Mouse (Mus musculus): ENCODE measurements at regions not wholly inside any gene's neighbourhood (a gene's known extent, or its start where the extent isn't known, plus 50 kb on each side); places are given as distances from the start of the nearest gene placed in this dataset.

GRCm38 (mm10) chr13:106738011-106738410 lies 198.7 kb downstream of the Ipo11 start:
- no peak for DNase-seq (ENCODE audit: low read depth)

GRCm38 (mm10) chr13:106734323-106734722 lies 202.4 kb downstream of the Ipo11 start:
- DNase-seq (ENCODE audit: low read depth) = no peak

- DNase-seq (ENCODE audit: low read depth) = no peak
Observed at GRCm38 (mm10) chr13:106732906-106733305, 203.9 kb downstream of the Ipo11 start.

GRCm38 (mm10) chr13:106723315-106723714 lies 213.4 kb downstream of the Ipo11 start:
- no peak for DNase-seq (ENCODE audit: low read depth)

GRCm38 (mm10) chr13:106721167-106721566 lies 215.6 kb downstream of the Ipo11 start:
- peak; percentile 6 for DNase-seq (ENCODE audit: low read depth)

GRCm38 (mm10) chr13:106715771-106716170 lies 221.0 kb downstream of the Ipo11 start:
- DNase-seq (ENCODE audit: low read depth) = peak; percentile 55

- DNase-seq (ENCODE audit: low read depth) = no peak
Observed at GRCm38 (mm10) chr13:106715234-106715633, 221.5 kb downstream of the Ipo11 start.

- DNase-seq (ENCODE audit: low read depth) = no peak
Observed at GRCm38 (mm10) chr13:106710580-106710979, 226.2 kb downstream of the Ipo11 start.

- DNase-seq (ENCODE audit: low read depth) = no peak
Observed at GRCm38 (mm10) chr13:106700376-106700775, 236.4 kb downstream of the Ipo11 start.

GRCm38 (mm10) chr13:106699957-106700356 lies 236.8 kb downstream of the Ipo11 start:
- no peak for DNase-seq (ENCODE audit: low read depth)

GRCm38 (mm10) chr13:106691787-106692571 lies 244.8 kb downstream of the Ipo11 start:
- DNase-seq (ENCODE audit: low read depth) = peak; percentile 51

GRCm38 (mm10) chr13:106690125-106690524 lies 246.6 kb downstream of the Ipo11 start:
- no peak for DNase-seq (ENCODE audit: low read depth)

- DNase-seq (ENCODE audit: low read depth) = peak; percentile 46
Observed at GRCm38 (mm10) chr13:106689618-106690017, 247.1 kb downstream of the Ipo11 start.

GRCm38 (mm10) chr13:106689051-106689450 lies 247.7 kb downstream of the Ipo11 start:
- DNase-seq (ENCODE audit: low read depth) = no peak

- DNase-seq (ENCODE audit: low read depth) = no peak
Observed at GRCm38 (mm10) chr13:106669665-106670064, 267.1 kb downstream of the Ipo11 start.

- no peak for DNase-seq (ENCODE audit: low read depth)
Observed at GRCm38 (mm10) chr13:106662195-106662594, 274.6 kb downstream of the Ipo11 start.

- DNase-seq (ENCODE audit: low read depth) = no peak
Observed at GRCm38 (mm10) chr13:106649363-106649762, 287.4 kb downstream of the Ipo11 start.

GRCm38 (mm10) chr13:106643302-106643975 lies 293.3 kb downstream of the Ipo11 start:
- no peak for DNase-seq (ENCODE audit: low read depth)

GRCm38 (mm10) chr13:106638706-106639385 lies 297.9 kb downstream of the Ipo11 start:
- DNase-seq (ENCODE audit: low read depth) = no peak

GRCm38 (mm10) chr13:106591729-106592128 lies 345.0 kb downstream of the Ipo11 start:
- DNase-seq (ENCODE audit: low read depth) = no peak

- no peak for DNase-seq (ENCODE audit: low read depth)
Observed at GRCm38 (mm10) chr13:106567658-106568359, 368.9 kb downstream of the Ipo11 start.

GRCm38 (mm10) chr13:106562588-106562987 lies 374.2 kb downstream of the Ipo11 start:
- DNase-seq (ENCODE audit: low read depth) = peak; percentile 16

All from NIH3T3 (cell line).